ENCODE assay signal across 2 mouse cellular contexts in the genomic region with DNA sequence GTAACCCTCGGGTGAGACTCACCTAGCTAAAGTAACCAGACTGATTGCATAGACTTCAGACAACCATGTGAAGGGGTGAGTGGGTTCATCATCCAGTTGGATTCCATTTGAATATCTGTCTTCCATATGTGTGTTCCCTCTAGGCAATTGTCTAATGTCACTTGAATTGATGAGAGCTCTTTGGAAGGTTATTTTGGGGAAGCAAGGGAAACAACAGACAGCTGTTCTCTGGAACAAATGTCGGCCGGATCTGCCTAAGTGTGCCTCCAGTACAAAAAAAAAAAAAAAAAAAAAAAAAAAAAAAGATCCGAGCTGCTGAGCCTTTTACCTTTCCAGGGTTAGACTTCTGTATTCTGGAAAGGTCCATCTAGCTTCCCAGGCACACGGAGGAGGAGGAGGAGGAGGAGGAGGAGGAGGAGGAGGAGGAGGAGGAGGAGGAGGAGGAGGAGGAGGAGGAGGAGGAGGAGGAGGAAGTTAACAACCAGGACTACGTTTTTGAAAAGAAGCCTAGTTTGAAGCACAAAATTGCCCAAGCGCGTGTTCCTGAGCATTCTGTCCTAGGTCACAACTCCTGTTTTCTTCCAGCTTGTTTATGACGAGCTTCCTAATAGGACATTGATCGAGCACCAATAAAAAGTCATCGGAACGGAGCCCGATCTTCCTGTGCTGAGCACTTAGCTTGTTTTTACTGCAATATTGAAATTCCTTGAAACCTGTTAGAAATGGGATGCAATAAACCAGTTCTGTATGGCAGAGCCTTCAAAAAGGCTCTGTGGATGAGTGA.
TF ChIP-seq lines count a peak whose summit lies in the region.

No protein-coding gene starts in this region.

TF ChIP-seq in CH12.LX, 34 proteins besides CTCF, POLR2A, EP300 and RAD21:
- TF ChIP-seq ZNF384 (IDR thresholded peaks at IDR 0.05; ENCODE audit: low read depth, low read length) (peak; percentile 43), ZC3H11A (IDR thresholded peaks at IDR 0.05; ENCODE audit: low read depth, low read length) (no peak)

TF ChIP-seq in ES-E14, 5 proteins besides CTCF, POLR2A, EP300 and RAD21:
- TF ChIP-seq CHD2 (IDR thresholded peaks at IDR 0.05; ENCODE audit: low read depth, low read length) = no peak
- 0 out of 2 replicates have a peak, but pooled peaks have one; percentile 37 for TF ChIP-seq ZNF384 (IDR thresholded peaks at IDR 0.05; ENCODE audit: low read depth, low read length)
- no peak for TF ChIP-seq ZC3H11A (IDR thresholded peaks at IDR 0.05; ENCODE audit: borderline replicate concordance, low read depth, low read length)
